Mouse (Mus musculus) layer of hippocampus, adult 9-11 months (tissue): ENCODE measurements around the gene Dcaf5.
"Not testable (repeated sequence)": the region's sequence is repeated elsewhere in the genome, so short reads cannot be mapped to it uniquely, and the experiment has no call there.

Experiments used
- DNase-seq: peaks from one replicate; pipeline ENCODE4 v3.0.0; 2022

Dcaf5 gene

DNA sequence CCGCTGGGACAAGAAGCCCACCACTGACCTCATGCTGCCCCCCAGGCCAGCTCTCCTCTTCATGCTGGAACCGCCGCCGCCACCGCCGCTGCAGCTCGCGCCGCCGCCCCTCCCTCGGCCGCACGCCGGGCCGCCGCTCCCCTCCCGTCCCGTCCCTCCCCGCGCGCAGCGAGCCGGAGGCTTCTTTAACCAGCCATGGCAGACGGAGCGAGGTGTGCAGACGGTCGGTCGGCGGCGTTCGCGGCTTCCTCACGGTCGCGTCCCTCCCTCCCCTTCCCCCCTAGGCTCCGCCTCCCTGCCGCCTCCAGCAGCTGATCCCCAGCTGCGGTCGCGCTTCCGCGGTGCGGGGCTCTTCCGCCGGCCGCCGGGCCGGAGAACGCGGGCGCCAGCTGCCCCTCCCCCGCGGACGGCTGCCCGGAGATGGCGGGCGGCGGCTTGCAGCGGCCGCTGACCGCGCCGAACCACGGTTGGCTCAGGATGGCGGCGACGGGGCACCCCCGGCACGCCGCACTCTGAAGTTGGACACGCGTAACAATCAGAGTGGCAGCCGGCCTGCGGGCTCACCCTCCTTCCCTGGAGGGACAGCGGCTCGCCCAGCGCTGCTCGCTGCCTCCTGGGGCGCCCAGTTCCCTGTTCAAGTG, at the start of gene Dcaf5:
Dcaf5 (minus strand) TSS at position 266 of the 641 bp plus-strand sequence.
- peak; percentile 74 for DNase-seq

DNA sequence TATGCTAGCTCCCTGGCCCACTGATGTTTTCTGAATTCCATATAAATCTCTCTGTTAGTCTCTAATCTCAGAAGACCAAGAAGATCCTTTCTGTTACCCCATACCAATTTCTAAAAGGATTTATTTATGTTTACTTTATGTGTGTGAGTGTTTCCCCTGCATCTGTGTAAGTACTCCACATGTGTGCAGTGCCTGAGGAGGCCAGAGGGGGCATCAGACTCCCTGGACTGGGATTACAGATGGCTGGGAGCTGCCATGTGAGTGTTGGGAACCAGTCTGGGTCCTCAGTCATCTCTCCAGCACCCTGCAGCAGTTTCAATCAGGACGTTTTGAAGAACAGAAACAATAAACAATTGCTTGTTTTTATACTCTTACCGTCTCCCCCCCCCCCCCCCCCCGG, 47.0 kb upstream of the Dcaf5 start:
- no peak for DNase-seq

GRCm38 (mm10) chr12:80479986-80480385, 43.6 kb upstream of the Dcaf5 start:
- no peak for DNase-seq

DNA sequence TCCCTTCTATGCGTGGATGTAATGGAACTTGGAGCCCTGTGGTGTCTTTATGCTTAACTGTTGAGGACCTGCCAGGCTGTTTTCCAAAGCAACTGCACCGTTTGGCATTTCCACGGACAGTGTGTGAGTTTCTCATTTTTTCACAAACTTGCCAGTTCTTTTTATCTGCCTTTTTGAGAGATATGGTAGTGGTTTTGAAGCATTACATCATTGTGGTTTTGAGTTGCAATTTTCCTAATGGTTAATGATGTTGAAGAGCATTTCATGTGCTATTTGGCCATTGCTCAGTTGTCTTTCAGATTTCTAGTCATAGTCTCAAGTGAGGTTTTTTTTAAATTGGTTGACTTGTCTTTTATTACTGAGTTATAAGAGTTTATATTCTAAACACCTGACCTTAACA, 37.3 kb upstream of the Dcaf5 start:
- DNase-seq: no peak

GRCm38 (mm10) chr12:80471926-80472325, 35.5 kb upstream of the Dcaf5 start:
- DNase-seq: no peak

GRCm38 (mm10) chr12:80470206-80470605, 33.8 kb upstream of the Dcaf5 start:
- DNase-seq: no peak

GRCm38 (mm10) chr12:80463666-80464269, 27.4 kb upstream of the Dcaf5 start:
- DNase-seq: no peak

- peak; percentile 93 for DNase-seq
Measured at GRCm38 (mm10) chr12:80462942-80463651, 26.7 kb upstream of the Dcaf5 start, which contains the start of gene Exd2. Gene Exd2 (plus strand): TSS chr12:80463095.

DNA sequence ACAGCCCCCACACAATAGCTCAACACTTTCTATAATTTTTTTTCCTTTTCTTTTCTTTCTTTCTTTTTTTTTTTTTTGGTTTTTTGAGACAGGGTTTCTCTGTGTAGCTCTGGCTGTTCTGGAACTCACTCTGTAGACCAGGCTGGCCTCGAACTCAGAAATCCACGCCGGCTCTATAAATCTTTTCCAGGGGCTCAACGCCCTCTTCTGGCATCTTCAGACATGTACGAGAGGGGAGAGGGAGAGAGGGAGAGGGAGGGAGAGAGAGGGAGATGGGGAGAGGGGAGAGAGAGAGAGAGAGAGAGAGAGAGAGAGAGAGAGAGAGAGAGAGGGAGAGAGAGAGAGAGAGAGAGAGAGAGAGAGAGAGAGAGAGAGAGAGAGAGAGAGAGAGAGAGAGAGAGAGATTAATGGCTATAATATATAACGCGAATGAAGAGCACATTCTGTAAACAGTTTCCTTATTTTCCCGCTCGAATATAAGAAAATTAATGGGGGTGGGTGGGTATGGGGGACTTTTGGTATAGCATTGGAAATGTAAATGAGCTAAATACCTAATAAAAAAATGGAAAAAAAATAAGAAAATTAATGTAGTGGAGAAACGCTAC, 26.0 kb upstream of the Dcaf5 start:
- not testable (repeated sequence) for DNase-seq

- DNase-seq: no peak
Measured at GRCm38 (mm10) chr12:80458033-80458432, 21.6 kb upstream of the Dcaf5 start.

DNA sequence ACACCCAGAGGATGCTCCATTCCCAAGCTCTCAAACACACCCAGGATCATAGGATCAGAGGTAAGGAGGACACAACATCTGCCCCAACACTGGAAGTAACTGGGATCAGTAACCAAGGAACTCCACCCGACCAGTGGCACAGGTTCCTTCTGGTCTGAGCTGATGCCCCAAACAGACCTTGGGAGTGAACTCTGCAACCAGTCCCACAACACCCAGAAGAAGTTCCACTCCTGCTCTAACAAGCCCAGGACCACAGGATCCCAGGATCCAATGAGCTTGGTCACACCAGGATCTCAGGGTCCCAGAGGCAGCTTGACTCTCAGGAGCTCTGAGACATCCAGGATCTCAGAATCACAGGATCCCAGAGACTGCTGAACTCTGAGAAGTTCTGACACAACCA, 17.1 kb upstream of the Dcaf5 start:
- DNase-seq: no peak

DNA sequence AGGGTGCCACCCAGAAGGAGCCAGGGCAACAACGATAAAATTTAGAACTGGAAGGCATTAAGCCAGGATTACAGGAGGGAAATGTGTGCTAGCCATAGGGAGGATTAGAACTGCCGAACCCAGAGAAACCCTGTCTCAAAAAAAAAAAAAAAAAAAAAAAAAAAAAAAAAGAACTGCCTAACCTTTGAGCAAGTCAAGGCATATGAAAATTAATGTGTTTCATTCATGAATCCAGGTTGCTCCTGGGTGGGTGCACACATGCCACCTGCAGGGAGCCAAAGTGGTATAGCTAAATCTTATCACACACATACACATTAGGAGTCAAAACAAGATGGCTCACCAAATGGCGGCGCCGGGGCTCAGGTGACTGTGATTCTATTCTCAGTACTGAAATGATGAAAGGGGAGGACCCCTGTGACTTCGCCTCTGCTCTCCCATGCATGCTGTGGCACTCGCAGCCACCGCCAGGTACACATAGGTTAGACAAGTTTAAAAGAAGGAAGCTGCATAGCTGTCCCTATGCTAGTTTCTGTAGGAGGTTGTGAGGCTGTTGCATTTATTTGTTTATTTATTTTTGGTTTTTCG, 8.2 kb upstream of the Dcaf5 start:
- DNase-seq: no peak

DNA sequence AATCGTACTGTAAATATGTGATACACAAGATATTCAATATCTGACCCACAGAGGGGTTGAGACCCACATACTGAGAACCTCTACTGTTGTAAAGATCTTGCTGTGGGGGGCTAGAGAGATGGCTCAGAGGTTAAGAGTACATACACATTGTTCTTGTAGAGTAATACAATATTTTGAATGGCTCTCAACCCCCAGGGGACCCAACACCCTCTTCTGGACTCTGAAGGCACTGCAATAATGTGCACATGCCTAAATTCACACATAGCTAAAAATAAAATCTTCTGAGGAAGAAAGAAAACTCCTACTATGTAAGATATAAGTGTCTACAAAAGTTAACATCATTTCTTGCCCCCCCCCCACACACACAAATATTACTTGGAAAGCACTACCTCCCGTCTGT, 4.6 kb upstream of the Dcaf5 start:
- no peak for DNase-seq

DNA sequence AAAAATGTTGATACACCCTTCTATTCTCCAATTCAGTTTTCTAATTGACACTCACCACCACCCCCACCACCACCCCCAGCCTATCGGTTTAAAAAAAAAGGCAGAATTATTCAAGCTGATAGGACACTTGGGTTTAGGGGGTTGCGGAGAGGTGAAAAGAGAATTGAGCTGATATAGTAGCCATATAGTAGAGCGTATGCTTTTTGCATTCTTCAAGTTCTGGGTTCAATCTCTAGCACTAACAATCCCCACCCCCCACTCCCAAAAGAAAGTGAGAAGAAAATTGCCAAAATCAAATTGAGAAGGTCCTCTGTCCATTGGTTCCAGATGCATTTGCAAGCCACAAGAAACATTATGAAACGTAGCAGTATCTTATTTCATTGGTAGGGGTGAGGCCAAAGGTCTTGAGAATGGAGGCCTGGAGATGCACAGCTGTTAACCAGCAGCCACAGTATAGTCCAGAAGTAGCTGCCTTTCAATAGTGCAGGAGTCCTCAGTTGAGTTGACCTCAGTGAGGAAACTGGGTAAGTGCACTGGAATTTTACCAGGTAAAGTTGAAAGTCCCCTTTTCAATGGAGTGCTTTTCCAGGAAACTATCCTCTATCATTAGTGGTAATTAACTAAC, 762 bp upstream of the Dcaf5 start:
- DNase-seq: no peak

- DNase-seq: no peak
Measured at GRCm38 (mm10) chr12:80435887-80436286, 514 bp downstream of the Dcaf5 start.

GRCm38 (mm10) chr12:80434961-80435691, 1.3 kb downstream of the Dcaf5 start:
- peak; percentile 75 for DNase-seq

DNA sequence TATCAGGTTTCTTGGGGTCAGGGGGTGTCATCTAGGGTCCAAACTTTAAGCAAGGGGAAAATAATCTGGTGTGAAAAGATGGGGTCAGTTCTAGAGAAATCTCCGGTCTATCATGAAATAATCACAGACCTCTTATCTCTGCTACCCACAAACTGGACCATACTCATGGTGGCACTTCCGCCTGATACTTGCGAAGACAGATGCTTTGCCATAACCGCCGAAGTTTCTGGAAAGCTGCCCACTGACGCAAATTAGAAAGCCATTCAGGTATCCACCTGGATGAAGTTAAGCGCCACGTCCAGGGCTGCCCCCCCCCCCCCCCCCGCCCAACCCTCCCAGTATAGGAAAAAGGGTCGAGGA, 1.8 kb downstream of the Dcaf5 start:
- peak; percentile 22 for DNase-seq

GRCm38 (mm10) chr12:80433266-80433665, 3.1 kb downstream of the Dcaf5 start:
- no peak for DNase-seq

GRCm38 (mm10) chr12:80427683-80428082, 8.7 kb downstream of the Dcaf5 start:
- no peak for DNase-seq

GRCm38 (mm10) chr12:80415100-80415499, 21.3 kb downstream of the Dcaf5 start:
- DNase-seq: no peak

DNA sequence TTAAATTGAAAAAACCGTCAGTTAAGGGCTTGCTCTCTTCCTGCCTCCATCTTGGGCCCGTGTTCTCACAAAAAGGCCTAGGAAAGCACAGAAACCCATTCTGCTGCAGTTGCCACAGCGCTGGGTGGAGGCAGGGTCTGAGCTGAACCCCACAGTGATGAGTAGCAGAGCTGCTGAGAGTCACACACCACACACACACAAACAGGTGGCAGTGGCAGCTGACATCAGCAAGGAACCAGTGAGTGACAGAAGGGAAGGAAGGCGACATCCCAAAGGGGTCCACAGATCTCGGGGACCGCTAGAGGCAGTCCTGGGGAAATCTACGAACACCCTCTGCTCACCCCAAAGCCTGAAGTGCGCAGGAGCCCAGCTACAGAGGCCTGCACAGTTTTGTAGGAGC, 25.5 kb downstream of the Dcaf5 start:
- DNase-seq: peak; percentile 38

DNA sequence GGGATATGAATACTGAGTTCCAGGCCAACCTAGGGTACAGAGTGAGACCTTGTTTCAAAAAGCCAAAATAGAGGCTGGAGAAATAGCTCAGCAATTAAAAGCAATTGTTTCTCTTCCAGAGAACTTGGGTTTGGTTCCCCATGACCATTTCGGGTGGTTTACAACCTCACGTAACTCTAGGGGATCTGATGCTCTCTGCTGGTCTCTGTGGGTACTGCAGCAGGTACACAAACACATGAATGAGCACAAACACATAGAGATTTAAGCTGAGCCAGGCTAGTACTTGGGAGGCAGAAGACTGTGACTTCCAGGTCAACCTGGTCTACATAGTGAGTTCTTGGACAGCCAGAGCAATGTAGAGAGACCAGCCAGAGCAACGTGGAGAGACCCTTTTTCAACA, 28.6 kb downstream of the Dcaf5 start:
- DNase-seq: no peak
